7 mouse cellular contexts compared by ENCODE assay signal in genomic region chr7:75762225-75762624, GRCm38 (mm10).
DNase-seq lines count a peak whose midpoint lies in the region; ATAC-seq lines count a peak whose summit lies in the region.
"Not testable (repeated sequence)": the region's sequence is repeated elsewhere in the genome, so short reads cannot be mapped to it uniquely, and the experiment has no call there.

No protein-coding gene starts in this region.

- H3K4me1 ChIP-seq in heart, embryonic 16.5 days (ENCODE audit: control insufficient read depth, insufficient read depth, low read length): not testable (repeated sequence)

- not testable (repeated sequence) for H3K9ac ChIP-seq in heart, embryonic 16.5 days (ENCODE audit: low read length)

- peak overlapping the region; percentile 55 for H3K27ac ChIP-seq in heart, embryonic 16.5 days (ENCODE audit: low read length)

- not testable (repeated sequence) for H3K4me2 ChIP-seq in heart, embryonic 16.5 days (ENCODE audit: low read depth, low read length)

- 10% methylated on average over 2 of the region's 2 CpGs for WGBS in heart, embryonic 16.5 days

- H3K27me3 ChIP-seq in heart, embryonic 16.5 days (ENCODE audit: control insufficient read depth, insufficient read depth, low read length): not testable (repeated sequence)

- DNase-seq in adipocyte (ENCODE audit: low spot score): peak; percentile 84
- peak; percentile 35 to 61 for DNase-seq in adrenal gland, postnatal 36 days
- peak; percentile 54 to 74 for DNase-seq in cerebellum, postnatal 10 days
- DNase-seq in kidney, postnatal 25 days: peak; percentile 39 to 56

- not testable (repeated sequence) for H3K4me3 ChIP-seq in heart, embryonic 16.5 days (ENCODE audit: low read length)

- peak; percentile 47 for ATAC-seq in erythroid progenitor cell, adult 5-6 weeks (replicated peaks; ENCODE audit: low FRiP score, poor library complexity, severe bottlenecking)
- peak; percentile 65 for ATAC-seq in heart, embryonic 16.5 days (replicated peaks; ENCODE audit: extremely low read depth, insufficient read depth, low FRiP score)
- peak; percentile 73 for ATAC-seq in megakaryocyte-erythroid progenitor cell, adult 5-6 weeks (replicated peaks; ENCODE audit: low FRiP score, low TSS enrichment, poor library complexity, severe bottlenecking)

- H3K9me3 ChIP-seq in heart, embryonic 16.5 days (replicated peaks; ENCODE audit: control insufficient read depth, low read length): not testable (repeated sequence)

- H3K36me3 ChIP-seq in heart, embryonic 16.5 days (ENCODE audit: control insufficient read depth, insufficient read depth): not testable (repeated sequence)
